Mouse (Mus musculus): Measurements from ENCODE around the gene E130309D02Rik.

Gene E130309D02Rik

DNA sequence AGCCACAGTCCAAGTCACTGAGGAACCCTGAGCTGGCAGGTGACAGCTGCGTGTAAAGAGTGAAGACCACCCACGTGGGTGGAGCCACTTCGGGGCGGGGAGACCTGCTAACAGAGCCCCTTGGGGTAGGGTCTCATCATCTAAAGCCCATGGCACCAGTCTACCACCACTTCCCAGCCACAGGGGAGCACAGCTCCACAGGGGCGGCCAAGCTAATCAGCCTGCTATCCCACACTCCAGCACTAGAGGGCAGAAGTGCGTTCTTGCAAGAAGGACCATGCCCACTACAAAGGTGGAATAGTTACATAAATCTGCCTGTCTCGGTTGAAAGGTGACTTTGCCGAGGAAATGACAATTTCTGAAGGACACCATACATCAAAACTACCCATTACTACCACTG, 3.3 kb downstream of the E130309D02Rik start:
- in situ Hi-C loops (cut with MboI, MseI), result no loop called here

GRCm38 (mm10) chr5:143309916-143310315, 5.2 kb downstream of the E130309D02Rik start:
- in situ Hi-C loops (cut with MboI, MseI), result no loop called here

- in situ Hi-C loops (cut with MboI, MseI), result no loop called here
Measured at GRCm38 (mm10) chr5:143308825-143309224, 6.3 kb downstream of the E130309D02Rik start.

- in situ Hi-C loops (cut with MboI, MseI), result no loop called here
Measured at GRCm38 (mm10) chr5:143304251-143304650, 10.9 kb downstream of the E130309D02Rik start.

GRCm38 (mm10) chr5:143301296-143301695, 13.9 kb downstream of the E130309D02Rik start:
- in situ Hi-C loops (cut with MboI, MseI), result no loop called here

- in situ Hi-C loops (cut with MboI, MseI), result loop anchor here (10.0 kb wide), 1 partner anchor 125 kb away; no protein-coding TSS in a partner anchor
Measured at GRCm38 (mm10) chr5:143299686-143300085, 15.5 kb downstream of the E130309D02Rik start.

GRCm38 (mm10) chr5:143298391-143298790, 16.8 kb downstream of the E130309D02Rik start:
- in situ Hi-C loops (cut with MboI, MseI), result loop anchor here (10.0 kb wide), 1 partner anchor 124 kb away; no protein-coding TSS in a partner anchor

- in situ Hi-C loops (cut with MboI, MseI), result loop anchor here (10.0 kb wide), 1 partner anchor 123 kb away; no protein-coding TSS in a partner anchor
Measured at GRCm38 (mm10) chr5:143297986-143298385, 17.2 kb downstream of the E130309D02Rik start.

DNA sequence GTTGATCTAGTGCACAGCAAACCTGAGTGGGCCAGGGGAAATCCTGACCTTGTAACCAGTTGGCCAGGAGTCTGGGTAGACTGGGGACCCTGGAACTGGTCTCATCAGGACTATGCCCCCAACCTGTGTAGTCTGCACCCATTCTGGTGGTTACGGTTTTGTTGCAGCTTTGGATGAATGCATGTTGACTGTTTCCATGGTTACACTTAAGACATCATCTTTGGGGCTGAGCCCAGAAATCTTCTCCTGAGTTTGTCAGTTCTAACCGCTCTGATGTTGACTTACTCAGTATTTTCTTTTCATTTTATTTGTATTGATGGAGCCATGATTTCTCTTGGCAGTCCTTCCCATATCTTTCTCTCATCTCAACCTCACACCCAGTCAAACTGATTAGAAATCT, 19.8 kb downstream of the E130309D02Rik start:
- in situ Hi-C loops (cut with MboI, MseI), result loop anchor here (10.0 kb wide), 1 partner anchor 121 kb away; no protein-coding TSS in a partner anchor

GRCm38 (mm10) chr5:143294862-143295261, 20.3 kb downstream of the E130309D02Rik start:
- in situ Hi-C loops (cut with MboI, MseI), result loop anchor here (5.0 to 10.0 kb wide), 2 partner anchors 120 to 408 kb away; no protein-coding TSS in a partner anchor

DNA sequence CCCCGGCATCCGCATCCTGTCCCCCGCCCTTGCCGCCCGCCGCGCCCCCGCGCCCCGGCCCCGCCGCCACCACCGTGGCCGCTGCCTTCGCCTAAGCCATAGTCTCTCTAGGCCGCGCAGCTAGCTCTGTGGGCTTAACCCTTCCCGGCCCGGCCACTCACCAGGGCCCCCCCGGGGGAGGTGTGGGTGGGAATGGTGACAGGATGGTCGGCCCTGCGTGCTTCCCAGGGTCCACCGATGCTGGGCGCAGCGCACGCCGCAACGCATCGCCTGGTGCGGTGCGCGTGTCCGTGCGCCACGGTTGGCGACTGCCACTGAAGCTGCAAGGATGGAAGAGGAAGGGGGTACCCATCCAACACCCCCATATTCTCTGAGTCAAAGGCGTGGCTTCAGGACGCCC, 21.8 kb downstream of the E130309D02Rik start, which contains the start of gene Zfp853:
Gene Zfp853 (minus strand): TSS at position 220 of the 400 bp plus-strand sequence.
- in situ Hi-C loops (cut with MboI, MseI), result loop anchor here (5.0 to 10.0 kb wide), 2 partner anchors 119 to 406 kb away; no protein-coding TSS in a partner anchor

DNA sequence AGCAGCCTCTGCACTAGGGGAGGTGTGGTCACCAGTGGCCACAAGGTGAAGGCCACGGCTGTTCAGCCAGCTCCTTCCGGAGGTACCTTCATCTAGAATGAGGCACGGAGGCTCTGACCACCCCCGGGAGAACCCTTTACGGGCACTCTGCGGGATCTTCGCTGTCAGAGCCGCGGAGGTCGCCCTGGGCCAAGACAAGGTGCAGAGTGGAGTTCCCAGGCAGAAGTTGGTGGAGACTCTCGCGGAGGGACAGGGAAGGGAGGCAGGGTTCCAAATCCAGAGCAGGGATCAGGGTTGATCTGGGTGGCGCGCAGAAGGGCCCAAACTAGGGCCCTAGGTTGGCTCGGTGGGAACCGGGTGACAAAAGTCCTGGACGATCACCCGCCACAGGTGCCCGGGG, 22.3 kb downstream of the E130309D02Rik start:
- in situ Hi-C loops (cut with MboI, MseI), result loop anchor here (5.0 to 10.0 kb wide), 2 partner anchors 118 to 406 kb away; no protein-coding TSS in a partner anchor

GRCm38 (mm10) chr5:143289299-143289698, 25.9 kb downstream of the E130309D02Rik start:
- in situ Hi-C loops (cut with MboI, MseI), result no loop called here

DNA sequence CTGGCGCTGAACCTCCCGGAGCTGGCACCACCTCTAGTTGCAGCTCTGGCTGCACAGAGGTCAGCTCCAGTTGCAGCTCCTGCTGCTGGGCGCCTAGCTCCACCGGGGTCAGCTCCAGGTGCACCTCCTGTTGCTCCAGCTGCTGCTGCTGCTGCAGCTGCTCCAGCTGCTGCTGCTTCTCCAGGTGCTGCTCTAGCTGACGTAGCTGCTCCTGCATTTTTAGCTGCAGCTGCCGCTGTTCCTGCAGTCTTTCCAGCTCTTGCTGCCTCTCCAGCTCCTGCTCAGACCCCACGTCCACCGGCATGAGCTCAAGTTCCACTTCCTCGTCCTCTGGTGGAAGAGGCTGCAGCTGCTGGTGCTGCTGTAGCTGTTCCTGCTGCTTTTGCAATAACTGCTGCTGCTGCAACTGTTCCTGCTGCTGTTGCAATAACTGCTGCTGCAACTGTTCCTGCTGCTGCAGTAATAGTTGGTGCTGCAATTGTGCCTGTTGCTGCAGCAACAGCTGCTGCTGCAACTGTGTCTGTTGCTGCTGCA, 26.7 kb downstream of the E130309D02Rik start:
- in situ Hi-C loops (cut with MboI, MseI), result no loop called here

- in situ Hi-C loops (cut with MboI, MseI), result no loop called here
Measured at GRCm38 (mm10) chr5:143287774-143288328, 27.3 kb downstream of the E130309D02Rik start.

DNA sequence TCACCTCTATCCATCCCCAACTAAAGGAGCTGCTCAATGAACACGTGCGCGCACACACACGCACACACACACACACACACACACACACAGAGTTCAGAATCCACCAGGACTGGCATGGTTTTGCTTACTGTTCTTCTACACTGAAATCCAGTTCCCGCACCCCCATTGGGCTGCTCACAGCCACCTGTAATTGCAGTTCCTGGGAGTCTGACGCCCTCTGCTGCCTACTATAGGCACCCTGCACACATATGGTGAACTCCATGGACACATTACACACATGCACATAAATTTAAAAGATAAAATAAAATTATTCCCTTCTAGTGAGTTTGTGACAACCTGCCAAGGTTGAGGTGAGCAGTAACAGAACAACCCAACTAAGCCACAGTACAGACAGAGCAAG, 30.4 kb downstream of the E130309D02Rik start:
- in situ Hi-C loops (cut with MboI, MseI), result no loop called here

GRCm38 (mm10) chr5:143279247-143279646, 35.9 kb downstream of the E130309D02Rik start:
- in situ Hi-C loops (cut with MboI, MseI), result no loop called here

DNA sequence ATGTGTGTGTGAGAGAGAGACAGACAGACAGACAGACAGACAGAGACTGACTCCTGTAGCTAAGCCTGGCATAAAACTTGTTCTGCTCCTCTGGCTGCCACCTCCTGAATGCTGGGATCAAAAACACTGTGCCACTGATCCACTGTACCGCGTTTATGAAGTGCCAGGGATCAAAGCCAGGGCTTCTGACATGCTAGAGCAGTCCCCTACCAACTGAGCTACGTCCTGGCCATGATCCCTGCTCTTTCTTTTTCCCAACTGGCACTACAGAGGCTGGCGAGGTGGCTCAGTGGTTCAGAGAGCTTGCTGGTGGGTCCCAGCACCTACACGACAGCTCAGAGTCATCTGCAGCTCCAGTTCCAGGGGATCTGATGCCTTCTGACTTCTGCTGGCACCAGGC, 39.4 kb downstream of the E130309D02Rik start:
- in situ Hi-C loops (cut with MboI, MseI), result no loop called here

GRCm38 (mm10) chr5:143272540-143273330, 42.4 kb downstream of the E130309D02Rik start:
- in situ Hi-C loops (cut with MboI, MseI), result no loop called here

DNA sequence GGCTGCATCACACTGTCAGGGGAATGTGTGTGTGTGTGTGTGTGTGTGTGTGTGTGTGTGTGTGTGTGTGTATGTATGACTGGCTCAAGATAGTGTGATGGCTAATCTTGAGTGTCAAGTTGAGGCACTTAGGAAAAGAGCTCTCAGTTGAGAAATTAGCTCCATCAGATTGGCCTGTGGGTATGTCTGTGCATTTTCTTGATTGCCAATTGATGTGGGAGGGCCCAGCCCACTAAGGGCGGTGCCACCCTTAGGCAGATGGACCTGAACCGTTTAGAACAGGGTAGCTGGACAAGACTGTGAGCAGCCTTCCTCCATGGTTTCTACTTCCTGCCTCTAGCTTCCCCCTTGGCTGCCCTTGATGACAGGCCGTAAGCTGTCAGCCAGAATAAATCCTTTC, 43.1 kb downstream of the E130309D02Rik start:
- in situ Hi-C loops (cut with MboI, MseI), result no loop called here

DNA sequence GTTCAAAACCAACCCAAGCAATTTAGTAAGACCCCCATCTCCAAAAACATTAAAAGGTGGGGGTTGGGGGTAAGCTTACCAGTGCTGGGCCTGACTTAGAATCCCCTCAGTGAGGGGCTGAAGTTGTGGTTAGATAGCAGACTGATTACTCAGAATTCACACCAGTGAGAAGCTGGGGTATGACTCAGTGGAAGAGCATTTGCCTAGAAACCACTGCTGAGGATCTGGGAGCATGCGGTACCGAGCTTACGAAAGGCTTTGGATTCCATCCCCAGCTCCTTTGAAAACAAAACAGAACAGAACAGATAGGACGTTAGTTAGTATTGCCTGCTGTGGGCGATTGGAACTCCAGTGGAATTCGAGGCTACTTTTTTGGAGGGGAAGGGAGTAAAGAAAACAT, 43.5 kb downstream of the E130309D02Rik start:
- in situ Hi-C loops (cut with MboI, MseI), result no loop called here

DNA sequence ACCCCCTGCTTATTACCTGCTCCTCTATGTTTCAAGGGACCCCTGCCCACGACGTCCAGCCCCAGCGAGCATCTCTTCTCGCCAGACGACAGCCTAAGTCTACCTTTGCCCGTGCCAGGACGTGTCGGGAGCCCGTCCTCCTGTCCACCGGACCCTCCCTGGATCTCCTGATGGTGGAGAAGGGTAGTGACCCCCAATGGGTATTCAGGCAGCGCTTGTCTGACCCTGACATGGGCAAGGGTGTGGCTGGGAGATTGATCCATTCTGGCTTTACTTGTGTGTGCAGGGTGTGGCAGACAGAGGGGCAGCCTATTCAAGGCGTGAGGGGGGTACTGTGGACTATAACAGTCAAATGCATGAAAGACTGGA, 45.0 kb downstream of the E130309D02Rik start:
- in situ Hi-C loops (cut with MboI, MseI), result no loop called here

All from regulatory T cell (primary cell).